Mouse (Mus musculus): Measurements from ENCODE around the gene Farp1. TPM values are rescaled to one million over a fixed set of nuclear protein-coding genes. Genes with fewer than 3 reads are reported as not detected.
A peak's percentile ranks its signal among the peaks of the same experiment; 100 is the strongest.

Gene Farp1
- polyA plus RNA-seq, 1 experiment, result 44.4 TPM

DNA sequence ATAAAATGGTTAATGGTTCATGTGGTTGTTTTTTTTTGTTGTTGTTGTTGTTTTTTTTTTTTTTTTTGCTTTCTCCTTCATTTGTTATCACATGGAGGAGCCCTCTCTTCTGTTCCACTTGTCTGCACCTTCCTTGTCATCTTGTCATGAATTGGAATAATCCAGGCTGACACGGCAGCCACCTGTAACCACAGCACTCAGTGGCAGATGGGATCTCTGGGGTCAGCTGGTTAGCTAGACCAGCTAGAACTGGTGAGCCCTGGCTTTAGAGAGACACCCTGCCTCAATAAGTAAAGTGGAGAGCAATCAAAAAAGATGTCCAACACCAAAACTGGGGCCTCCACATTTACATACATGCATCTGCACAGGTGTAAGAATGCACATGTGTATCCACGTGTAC, 127.8 kb downstream of the Farp1 start:
- TF ChIP-seq CTCF (IDR thresholded peaks at IDR 0.05; ENCODE audit: borderline replicate concordance, insufficient read depth, low read depth, low read length) (no peak), POLR2A (IDR thresholded peaks at IDR 0.05; ENCODE audit: borderline replicate concordance, insufficient read depth, low read length) (no peak)
- Histone ChIP-seq H3K4me1 (ENCODE audit: control insufficient read depth, insufficient read depth, low read length) (peaks cover 17% of the 10 kb centered on the region), H3K4me3 (replicated peaks; ENCODE audit: insufficient read depth, low read depth, low read length) (no peak overlapping the region), H3K27ac (ENCODE audit: insufficient read depth, low read length) (no peak overlapping the region), H3K27me3 (ENCODE audit: control insufficient read depth, insufficient read depth, low read length) (no peaks in the 10 kb centered on the region)
- WGBS, result 78% methylated on average over 2 of the region's 2 CpGs
- DNase-seq, result no peak

DNA sequence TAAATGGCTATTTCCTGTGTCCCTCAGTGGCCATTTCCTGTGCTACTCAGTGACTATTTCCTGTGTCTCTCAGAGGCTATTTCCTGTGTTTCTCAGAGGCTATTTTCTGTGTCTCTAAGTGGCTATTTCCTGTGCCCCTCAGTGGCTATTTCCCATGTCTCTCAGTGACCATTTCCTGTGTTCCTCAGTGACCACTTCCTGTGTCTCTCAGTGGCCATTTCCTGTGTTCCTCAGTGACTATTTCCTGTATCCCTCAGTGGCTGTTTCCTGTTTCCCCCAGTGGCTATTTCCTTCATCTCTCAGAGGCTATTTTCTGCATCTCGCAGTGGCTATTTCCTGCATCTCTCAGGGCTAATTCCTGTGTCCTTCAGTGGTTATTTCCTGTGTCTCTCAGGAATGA, 129.9 kb downstream of the Farp1 start:
- H3K27me3 ChIP-seq (ENCODE audit: control insufficient read depth, insufficient read depth, low read length), result no peaks in the 10 kb centered on the region
- no peak for DNase-seq
- TF ChIP-seq POLR2A (IDR thresholded peaks at IDR 0.05; ENCODE audit: borderline replicate concordance, insufficient read depth, low read length) (no peak), CTCF (IDR thresholded peaks at IDR 0.05; ENCODE audit: borderline replicate concordance, insufficient read depth, low read depth, low read length) (no peak)
- 89% methylated on average over 1 of the region's 1 CpGs for WGBS
- H3K4me3 ChIP-seq (replicated peaks; ENCODE audit: insufficient read depth, low read depth, low read length), result no peak overlapping the region
- H3K4me1 ChIP-seq (ENCODE audit: control insufficient read depth, insufficient read depth, low read length), result peaks cover 20% of the 10 kb centered on the region
- H3K27ac ChIP-seq (ENCODE audit: insufficient read depth, low read length), result 0 out of 2 replicates have a peak overlapping the region, but pooled peaks have one; percentile 8

DNA sequence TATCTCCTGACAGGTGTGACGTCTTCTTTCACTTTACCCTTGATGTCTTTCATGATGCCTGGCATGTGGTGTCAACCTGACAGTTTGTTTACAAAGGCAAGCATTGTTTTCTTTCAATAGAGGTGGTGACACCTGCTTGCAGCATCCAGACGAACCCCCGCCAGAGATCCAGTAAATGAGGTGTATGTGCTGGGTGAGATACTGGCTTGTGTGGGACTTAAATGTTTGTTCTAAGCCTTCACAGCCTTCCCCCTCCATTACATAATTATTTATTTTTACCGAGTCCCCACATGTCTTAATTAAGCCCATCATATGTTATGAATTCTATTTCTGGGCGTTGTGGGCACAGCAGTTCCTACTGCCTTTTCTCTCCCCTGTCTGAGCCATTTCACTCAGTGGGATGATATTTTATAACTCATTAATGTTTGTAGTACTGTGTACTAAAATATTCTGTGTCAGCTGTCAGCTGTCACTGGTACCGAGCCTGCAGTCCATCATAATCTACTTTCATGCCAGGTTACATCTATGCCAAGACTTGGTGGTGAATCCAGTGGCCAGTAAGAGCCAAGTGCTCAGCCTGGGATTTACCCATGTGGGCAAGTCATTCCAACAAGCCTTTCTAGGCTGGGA, 130.5 kb downstream of the Farp1 start:
- H3K27me3 ChIP-seq (ENCODE audit: control insufficient read depth, insufficient read depth, low read length), result no peaks in the 10 kb centered on the region
- no peak overlapping the region for H3K27ac ChIP-seq (ENCODE audit: insufficient read depth, low read length)
- DNase-seq, result peak in 1 of 2 experiments; percentile 80
- TF ChIP-seq POLR2A (IDR thresholded peaks at IDR 0.05; ENCODE audit: borderline replicate concordance, insufficient read depth, low read length) (no peak), CTCF (IDR thresholded peaks at IDR 0.05; ENCODE audit: borderline replicate concordance, insufficient read depth, low read depth, low read length) (no peak)
- WGBS, result 37% methylated on average over 6 of the region's 6 CpGs
- H3K4me3 ChIP-seq (replicated peaks; ENCODE audit: insufficient read depth, low read depth, low read length), result no peak overlapping the region
- peaks cover 20% of the 10 kb centered on the region for H3K4me1 ChIP-seq (ENCODE audit: control insufficient read depth, insufficient read depth, low read length)

DNA sequence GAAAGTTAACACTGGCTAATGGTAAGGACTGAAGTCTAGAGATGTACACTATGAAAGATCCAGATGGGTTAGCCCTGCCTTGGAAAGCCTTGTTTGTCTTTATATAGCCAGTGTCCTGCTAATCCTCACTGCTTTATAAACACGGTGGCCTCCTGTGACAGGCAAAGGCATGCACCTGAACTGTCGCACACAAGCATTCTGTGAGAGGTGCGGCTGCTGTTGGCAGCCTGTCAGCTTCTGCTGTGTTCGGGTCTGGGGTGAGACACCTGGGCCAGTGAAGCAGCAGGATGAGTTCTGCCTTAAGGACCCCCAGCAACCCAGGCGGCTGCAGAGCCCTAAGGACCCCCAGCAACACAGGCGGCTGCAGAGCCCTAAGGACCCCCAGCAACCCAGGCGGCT, 131.0 kb downstream of the Farp1 start:
- 50% methylated on average over 7 of the region's 7 CpGs for WGBS
- no peak overlapping the region for H3K27ac ChIP-seq (ENCODE audit: insufficient read depth, low read length)

DNA sequence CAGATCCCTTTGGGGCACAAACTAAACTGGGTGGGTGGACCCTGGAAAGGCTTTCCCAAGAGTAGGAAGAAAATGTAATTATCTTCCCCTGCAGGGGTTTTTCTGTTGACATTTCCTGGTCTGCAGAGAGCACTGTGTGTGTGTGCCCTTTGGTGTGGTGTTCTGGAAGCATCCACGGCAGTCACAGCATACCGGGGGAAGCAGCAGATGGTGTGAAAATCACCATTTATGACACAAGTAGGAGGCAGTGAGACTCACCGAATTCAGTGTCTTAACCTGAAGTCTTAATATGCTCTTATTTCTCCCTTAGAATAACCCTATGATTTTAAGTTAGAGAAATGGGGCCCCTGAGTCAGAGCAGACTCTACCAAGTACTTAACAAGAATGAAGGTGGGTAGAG, 133.7 kb downstream of the Farp1 start:
- no peak overlapping the region for H3K27ac ChIP-seq (ENCODE audit: insufficient read depth, low read length)
- no peak for DNase-seq
- 24% methylated on average over 3 of the region's 3 CpGs for WGBS
- H3K4me1 ChIP-seq (ENCODE audit: control insufficient read depth, insufficient read depth, low read length), result peaks cover 25% of the 10 kb centered on the region
- H3K27me3 ChIP-seq (ENCODE audit: control insufficient read depth, insufficient read depth, low read length), result no peaks in the 10 kb centered on the region
- TF ChIP-seq POLR2A (IDR thresholded peaks at IDR 0.05; ENCODE audit: borderline replicate concordance, insufficient read depth, low read length), result no peak
- TF ChIP-seq CTCF (IDR thresholded peaks at IDR 0.05; ENCODE audit: borderline replicate concordance, insufficient read depth, low read depth, low read length), result no peak
- no peak overlapping the region for H3K4me3 ChIP-seq (replicated peaks; ENCODE audit: insufficient read depth, low read depth, low read length)

More for the DNA sequence above, 131.0 kb downstream of the Farp1 start:
- TF ChIP-seq POLR2A (IDR thresholded peaks at IDR 0.05; ENCODE audit: borderline replicate concordance, insufficient read depth, low read length), result no peak
- no peak for TF ChIP-seq CTCF (IDR thresholded peaks at IDR 0.05; ENCODE audit: borderline replicate concordance, insufficient read depth, low read depth, low read length)
- H3K27me3 ChIP-seq (ENCODE audit: control insufficient read depth, insufficient read depth, low read length), result no peaks in the 10 kb centered on the region
- DNase-seq, result peak in 1 of 2 experiments; percentile 29
- peaks cover 20% of the 10 kb centered on the region for H3K4me1 ChIP-seq (ENCODE audit: control insufficient read depth, insufficient read depth, low read length)
- no peak overlapping the region for H3K4me3 ChIP-seq (replicated peaks; ENCODE audit: insufficient read depth, low read depth, low read length)

DNA sequence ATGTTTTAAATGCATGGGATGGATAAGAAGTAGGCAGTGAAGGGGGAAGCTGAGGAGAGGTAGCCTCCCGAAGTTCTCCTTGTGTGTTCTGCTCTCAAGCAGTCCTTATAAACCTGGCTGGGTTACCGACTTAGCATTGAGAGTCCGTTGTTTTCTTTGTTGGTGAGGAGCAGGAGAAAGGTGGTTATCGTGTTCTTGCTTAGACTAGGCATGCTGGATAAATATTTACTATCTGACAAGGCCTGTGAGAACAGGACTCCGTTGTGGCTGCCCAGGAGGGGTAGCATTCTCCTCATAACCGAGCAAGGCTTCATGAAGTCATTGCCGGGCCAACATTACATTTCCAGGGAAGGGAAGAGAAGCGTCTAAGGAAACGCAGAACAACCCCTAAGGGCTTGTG, 135.3 kb downstream of the Farp1 start:
- 93% methylated on average over 9 of the region's 9 CpGs for WGBS
- DNase-seq, result no peak
- no peak for TF ChIP-seq CTCF (IDR thresholded peaks at IDR 0.05; ENCODE audit: borderline replicate concordance, insufficient read depth, low read depth, low read length)
- no peak for TF ChIP-seq POLR2A (IDR thresholded peaks at IDR 0.05; ENCODE audit: borderline replicate concordance, insufficient read depth, low read length)

DNA sequence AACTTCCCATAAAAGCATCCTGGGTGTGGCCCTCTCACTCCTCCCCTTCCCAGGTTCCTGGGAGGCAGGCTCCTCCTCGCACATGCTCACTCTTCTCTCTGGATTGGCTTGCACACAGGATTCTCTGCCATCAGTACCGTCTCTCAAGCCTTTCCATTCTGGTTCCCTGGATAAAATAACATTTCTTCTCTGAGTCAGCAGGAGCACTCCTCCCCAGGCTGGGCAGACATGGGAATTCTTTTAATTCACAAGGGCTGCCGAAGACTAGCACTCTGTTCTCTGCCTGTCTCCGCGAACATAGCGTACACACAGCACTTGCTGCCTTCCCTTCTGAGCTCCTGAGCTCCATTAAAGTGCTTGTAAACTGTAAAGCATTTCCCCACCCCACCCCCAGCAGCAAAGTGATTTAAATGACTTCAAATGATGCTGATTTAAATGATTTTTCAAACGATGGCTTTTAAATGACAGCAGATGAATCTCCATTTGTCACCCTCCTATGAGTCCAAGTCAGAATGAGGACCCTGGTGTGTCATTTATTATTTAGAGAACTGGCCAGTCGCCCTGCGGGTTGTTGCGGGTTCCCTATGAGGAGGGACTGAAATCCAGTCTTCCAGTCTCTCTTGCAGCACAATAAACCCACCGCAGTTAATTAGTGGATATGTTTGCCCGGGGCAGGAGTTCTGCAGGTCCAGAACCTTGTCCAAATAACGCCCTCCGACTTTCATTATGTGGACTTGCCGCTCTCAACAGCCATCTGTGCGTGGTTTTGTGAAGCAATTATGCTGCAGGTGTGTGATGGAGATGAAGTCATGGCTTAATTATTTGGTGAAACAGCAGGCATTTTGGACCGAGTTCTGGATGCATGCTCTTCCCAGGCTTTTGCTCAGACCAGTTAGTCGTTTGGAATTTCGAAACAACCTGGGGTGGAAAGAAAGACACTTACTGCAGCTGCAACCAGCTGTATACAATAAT, 137.4 kb downstream of the Farp1 start:
- H3K4me3 ChIP-seq (replicated peaks; ENCODE audit: insufficient read depth, low read depth, low read length), result peak overlapping the region; percentile 37
- peaks cover 25% of the 10 kb centered on the region for H3K4me1 ChIP-seq (ENCODE audit: control insufficient read depth, insufficient read depth, low read length)
- TF ChIP-seq POLR2A (IDR thresholded peaks at IDR 0.05; ENCODE audit: borderline replicate concordance, insufficient read depth, low read length) (peak; percentile 40; the same call in 1 of the 2 replicates), CTCF (IDR thresholded peaks at IDR 0.05; ENCODE audit: borderline replicate concordance, insufficient read depth, low read depth, low read length) (no peak)
- no peaks in the 10 kb centered on the region for H3K27me3 ChIP-seq (ENCODE audit: control insufficient read depth, insufficient read depth, low read length)
- DNase-seq, result peak; percentile 59 to 77
- WGBS, result 11% methylated on average over 19 of the region's 19 CpGs
- peak overlapping the region; percentile 27; the same call in 1 of the 2 replicates for H3K27ac ChIP-seq (ENCODE audit: insufficient read depth, low read length)

More for the DNA sequence above, 135.3 kb downstream of the Farp1 start:
- H3K27me3 ChIP-seq (ENCODE audit: control insufficient read depth, insufficient read depth, low read length), result no peaks in the 10 kb centered on the region
- H3K4me1 ChIP-seq (ENCODE audit: control insufficient read depth, insufficient read depth, low read length), result peaks cover 24% of the 10 kb centered on the region
- no peak overlapping the region for H3K27ac ChIP-seq (ENCODE audit: insufficient read depth, low read length)
- H3K4me3 ChIP-seq (replicated peaks; ENCODE audit: insufficient read depth, low read depth, low read length), result no peak overlapping the region
